Mouse (Mus musculus) hindbrain, embryonic 14.5 days (tissue): Measurements from ENCODE around the gene Nrros. TPM values are rescaled to one million over a fixed set of nuclear protein-coding genes. Genes with fewer than 3 reads are reported as not detected.

Experiments used
- ATAC-seq: fragments of 200-750 bp; cut with Nextera tagmentation; 2 replicates; pipeline ENCODE4 v1.8.0; 2017; ENCODE audit warnings: moderate number of reproducible peaks, mild to moderate bottlenecking, moderate TSS enrichment, moderate library complexity; ENCODE audit not compliant: low FRiP score
- DNase-seq: peaks from one replicate; pipeline ENCODE4 v3.0.0-alpha.2; 2015; ENCODE audit warnings: low spot score
- H3K27ac ChIP-seq: fragments of 300-500 bp; sonication (generic); 2 replicates; pipeline ENCODE4 v1.5.1; 2014; ENCODE audit warnings: mild to moderate bottlenecking, moderate library complexity
- H3K27me3 ChIP-seq: fragments of 300-500 bp; sonication (generic); 2 replicates; pipeline ENCODE4 v1.6.1; 2014; ENCODE audit warnings: mild to moderate bottlenecking, low read length, mixed read lengths; ENCODE audit not compliant: control insufficient read depth, insufficient read depth
- H3K36me3 ChIP-seq: fragments of 300-500 bp; sonication (generic); replicated peaks from 2 replicates; pipeline ENCODE4 v1.6.1; 2014; ENCODE audit not compliant: control insufficient read depth, insufficient read depth
- H3K4me1 ChIP-seq: fragments of 300-500 bp; sonication (generic); replicated peaks from 2 replicates; pipeline ENCODE4 v1.6.1; 2014; ENCODE audit warnings: antibody characterized with exemption, low read length, mixed read lengths; ENCODE audit not compliant: control insufficient read depth, insufficient read depth
- H3K4me2 ChIP-seq: fragments of 300-500 bp; sonication (generic); replicated peaks from 2 replicates; pipeline ENCODE4 v1.6.1; 2014; ENCODE audit warnings: mild to moderate bottlenecking, moderate library complexity
- H3K4me3 ChIP-seq: fragments of 300-500 bp; sonication (generic); replicated peaks from 2 replicates; pipeline ENCODE4 v1.5.1; 2014; ENCODE audit warnings: mild to moderate bottlenecking, low read length
- H3K9ac ChIP-seq: fragments of 300-500 bp; sonication (generic); 2 replicates; pipeline ENCODE4 v1.6.1; 2014
- H3K9me3 ChIP-seq: fragments of 300-500 bp; sonication (generic); 2 replicates; pipeline ENCODE4 v1.6.1; 2016; ENCODE audit warnings: low read length; ENCODE audit not compliant: control insufficient read depth
- WGBS: fragments of 180-500 bp; shearing (Covaris S2); extraction: QIAGEN DNeasy Blood & Tissue Kit; methylation state at CpG from one replicate; pipeline ENCODE4 v1.1.7; 2014; 5-methylcytosine and 5-hydroxymethylcytosine counted together
- polyA plus RNA-seq: library from polyadenylated mRNA; unstranded; fragments of >200 nt; fragmentation: Nextera tagmentation; extraction: Ambion mirVana; gene quantifications from 2 replicates; pipeline ENCODE4 v1.2.1, GENCODE M21; 2014

Nrros gene
- polyA plus RNA-seq, 1 experiment from 2014 or later, result 6.9 TPM

GRCm38 (mm10) chr16:32164396-32165027 lies 882 bp downstream of the Nrros start:
- ATAC-seq (no peak), DNase-seq (no peak)
- Histone ChIP-seq H3K4me3 (peak overlapping the region; percentile 31; the same call in 1 of the 2 replicates), H3K36me3 (no peaks in the 10 kb centered on the region), H3K4me2 (peak overlapping the region; percentile 64), H3K9me3 (no peaks in the 10 kb centered on the region), H3K4me1 (0 out of 2 replicates have a peak, but pooled peaks cover 4% of the 10 kb centered on the region), H3K9ac (peak overlapping the region; percentile 49; the same call in 1 of the 2 replicates), H3K27ac (no peak overlapping the region), H3K27me3 (peaks cover 11% of the 10 kb centered on the region)
- WGBS, result 75% methylated on average over 19 of the region's 19 CpGs

- Histone ChIP-seq H3K9ac (no peak overlapping the region), H3K4me3 (no peak overlapping the region), H3K9me3 (no peaks in the 10 kb centered on the region), H3K4me1 (0 out of 2 replicates have a peak, but pooled peaks cover 4% of the 10 kb centered on the region), H3K4me2 (0 out of 2 replicates have a peak overlapping the region, but pooled peaks have one; percentile 64), H3K36me3 (no peaks in the 10 kb centered on the region), H3K27me3 (peaks cover 11% of the 10 kb centered on the region), H3K27ac (no peak overlapping the region)
- DNase-seq, result no peak
- WGBS, result 87% methylated on average over 5 of the region's 5 CpGs
- no peak for ATAC-seq
Observed at GRCm38 (mm10) chr16:32163891-32164290, 1.5 kb downstream of the Nrros start.

GRCm38 (mm10) chr16:32163392-32163791 lies 2.0 kb downstream of the Nrros start:
- Histone ChIP-seq H3K27ac (no peak overlapping the region), H3K27me3 (peaks cover 11% of the 10 kb centered on the region), H3K4me1 (0 out of 2 replicates have a peak, but pooled peaks cover 4% of the 10 kb centered on the region), H3K9ac (no peak overlapping the region), H3K9me3 (no peaks in the 10 kb centered on the region), H3K36me3 (no peaks in the 10 kb centered on the region), H3K4me3 (no peak overlapping the region), H3K4me2 (no peak overlapping the region; the same call in 1 of the 2 replicates)
- WGBS, result 82% methylated on average over 4 of the region's 4 CpGs
- ATAC-seq (no peak), DNase-seq (no peak)

GRCm38 (mm10) chr16:32160742-32161323 lies 4.6 kb downstream of the Nrros start:
- H3K9ac ChIP-seq, result no peak overlapping the region
- H3K36me3 ChIP-seq, result no peaks in the 10 kb centered on the region
- H3K4me3 ChIP-seq, result no peak overlapping the region
- WGBS, result 93% methylated on average over 9 of the region's 9 CpGs
- ATAC-seq (no peak), DNase-seq (no peak)
- H3K9me3 ChIP-seq, result no peaks in the 10 kb centered on the region
- no peak overlapping the region for H3K4me2 ChIP-seq
- H3K27ac ChIP-seq, result no peak overlapping the region
- 0 out of 2 replicates have a peak, but pooled peaks cover 5% of the 10 kb centered on the region for H3K4me1 ChIP-seq
- peaks cover 11% of the 10 kb centered on the region for H3K27me3 ChIP-seq

GRCm38 (mm10) chr16:32158966-32159365 lies 6.4 kb downstream of the Nrros start:
- 95% methylated on average over 3 of the region's 3 CpGs for WGBS
- H3K36me3 ChIP-seq, result no peaks in the 10 kb centered on the region
- 0 out of 2 replicates have a peak, but pooled peaks cover 5% of the 10 kb centered on the region for H3K4me1 ChIP-seq
- H3K4me2 ChIP-seq, result no peak overlapping the region
- ATAC-seq, result no peak
- H3K9ac ChIP-seq, result no peak overlapping the region
- H3K4me3 ChIP-seq, result no peak overlapping the region
- no peak for DNase-seq
- H3K27me3 ChIP-seq, result no peaks in the 10 kb centered on the region
- no peaks in the 10 kb centered on the region for H3K9me3 ChIP-seq
- H3K27ac ChIP-seq, result no peak overlapping the region

GRCm38 (mm10) chr16:32157369-32157768 lies 8.0 kb downstream of the Nrros start:
- 0 out of 2 replicates have a peak, but pooled peaks cover 5% of the 10 kb centered on the region for H3K4me1 ChIP-seq
- H3K4me3 ChIP-seq, result no peak overlapping the region
- H3K4me2 ChIP-seq, result no peak overlapping the region
- no peaks in the 10 kb centered on the region for H3K36me3 ChIP-seq
- H3K27ac ChIP-seq, result no peak overlapping the region
- no peaks in the 10 kb centered on the region for H3K9me3 ChIP-seq
- 97% methylated on average over 2 of the region's 2 CpGs for WGBS
- no peak overlapping the region for H3K9ac ChIP-seq
- no peaks in the 10 kb centered on the region for H3K27me3 ChIP-seq
- ATAC-seq (no peak), DNase-seq (no peak)

GRCm38 (mm10) chr16:32156719-32157118 lies 8.7 kb downstream of the Nrros start:
- Histone ChIP-seq H3K4me1 (0 out of 2 replicates have a peak, but pooled peaks cover 5% of the 10 kb centered on the region), H3K4me3 (no peak overlapping the region), H3K36me3 (no peaks in the 10 kb centered on the region), H3K27ac (no peak overlapping the region), H3K9me3 (no peaks in the 10 kb centered on the region), H3K27me3 (no peaks in the 10 kb centered on the region), H3K4me2 (no peak overlapping the region), H3K9ac (no peak overlapping the region)
- 55% methylated on average over 3 of the region's 3 CpGs for WGBS
- DNase-seq, result no peak
- no peak for ATAC-seq

- no peaks in the 10 kb centered on the region for H3K27me3 ChIP-seq
- H3K4me3 ChIP-seq, result no peak overlapping the region
- ATAC-seq, result no peak
- H3K36me3 ChIP-seq, result no peaks in the 10 kb centered on the region
- H3K4me2 ChIP-seq, result 0 out of 2 replicates have a peak overlapping the region, but pooled peaks have one; percentile 2
- no peak for DNase-seq
- 70% methylated on average over 13 of the region's 13 CpGs for WGBS
- H3K4me1 ChIP-seq, result 0 out of 2 replicates have a peak, but pooled peaks cover 5% of the 10 kb centered on the region
- no peaks in the 10 kb centered on the region for H3K9me3 ChIP-seq
- H3K9ac ChIP-seq, result no peak overlapping the region
- H3K27ac ChIP-seq, result no peak overlapping the region
Observed at GRCm38 (mm10) chr16:32154437-32154836, 11.0 kb downstream of the Nrros start.

- DNase-seq (no peak), ATAC-seq (no peak)
- 75% methylated on average over 1 of the region's 1 CpGs for WGBS
- Histone ChIP-seq H3K36me3 (no peaks in the 10 kb centered on the region), H3K4me2 (0 out of 2 replicates have a peak overlapping the region, but pooled peaks have one; percentile 2), H3K4me1 (0 out of 2 replicates have a peak, but pooled peaks cover 5% of the 10 kb centered on the region), H3K27ac (no peak overlapping the region), H3K9ac (no peak overlapping the region), H3K27me3 (no peaks in the 10 kb centered on the region), H3K9me3 (no peaks in the 10 kb centered on the region), H3K4me3 (no peak overlapping the region)
Observed at GRCm38 (mm10) chr16:32153976-32154375, 11.4 kb downstream of the Nrros start.
